Mouse (Mus musculus) adrenal gland, postnatal 36 days (tissue): Measurements from ENCODE around the gene Gprin1. TPM values are rescaled to one million over a fixed set of nuclear protein-coding genes. Genes with fewer than 3 reads are reported as not detected.

Experiments
- DNase-seq, 2 experiments: peaks; one replicate each; pipeline ENCODE4 v3.0.0; 2021; ENCODE audit warnings: mixed read lengths in 1 of 2
- total RNA-seq, 2 experiments: library from RNA; stranded (reverse); gene quantifications; 2 replicates each; pipeline ENCODE4 v1.2.3; 2021

Gene Gprin1
- total RNA-seq, 2 experiments from 2014 or later = 2.9 to 3.1 TPM

GRCm38 (mm10) chr13:54760164-54760795, 10.6 kb upstream of the Gprin1 start:
- no peak for DNase-seq

GRCm38 (mm10) chr13:54759496-54759895, 9.8 kb upstream of the Gprin1 start:
- DNase-seq = no peak

GRCm38 (mm10) chr13:54758756-54759470, 9.2 kb upstream of the Gprin1 start:
- no peak for DNase-seq

GRCm38 (mm10) chr13:54758045-54758755, 8.5 kb upstream of the Gprin1 start:
- peak; percentile 84 to 86 for DNase-seq

GRCm38 (mm10) chr13:54757093-54757830, 7.6 kb upstream of the Gprin1 start:
- DNase-seq = no peak

- DNase-seq = no peak
These were observed 6.6 kb upstream of the Gprin1 start for GRCm38 (mm10) chr13:54756156-54756712.

GRCm38 (mm10) chr13:54755201-54755830, 5.6 kb upstream of the Gprin1 start:
- no peak for DNase-seq

GRCm38 (mm10) chr13:54754169-54755080, 4.8 kb upstream of the Gprin1 start:
- peak; percentile 26 to 53 for DNase-seq

GRCm38 (mm10) chr13:54753733-54754132, 4.1 kb upstream of the Gprin1 start:
- DNase-seq = no peak

- DNase-seq = no peak
These were observed 3.0 kb upstream of the Gprin1 start for GRCm38 (mm10) chr13:54752656-54753055.

GRCm38 (mm10) chr13:54750699-54751098, 1.0 kb upstream of the Gprin1 start:
- DNase-seq = peak; percentile 31 to 37

- peak; percentile 58 to 61 for DNase-seq
These were observed 412 bp downstream of the Gprin1 start for GRCm38 (mm10) chr13:54749061-54749863.

- no peak for DNase-seq
These were observed 983 bp downstream of the Gprin1 start for GRCm38 (mm10) chr13:54748721-54749060.

- DNase-seq = no peak
These were observed 1.5 kb downstream of the Gprin1 start for GRCm38 (mm10) chr13:54748190-54748589.

GRCm38 (mm10) chr13:54746896-54747295, 2.8 kb downstream of the Gprin1 start:
- no peak for DNase-seq

- DNase-seq = no peak
These were observed 3.6 kb downstream of the Gprin1 start for GRCm38 (mm10) chr13:54746110-54746509.

GRCm38 (mm10) chr13:54738213-54738601, 11.5 kb downstream of the Gprin1 start:
- DNase-seq = peak in 1 of 2 experiments; percentile 19

GRCm38 (mm10) chr13:54737488-54738212, 12.0 kb downstream of the Gprin1 start:
- DNase-seq = peak; percentile 18 to 31

- no peak for DNase-seq
These were observed 12.7 kb downstream of the Gprin1 start for GRCm38 (mm10) chr13:54736931-54737330.
